Mouse (Mus musculus) colon, adult 2 months (tissue): ENCODE data around the gene Try10. TPM values are rescaled to one million over a fixed set of nuclear protein-coding genes. Genes with fewer than 3 reads are reported as not detected.

Source experiments
- polyA plus RNA-seq: library from polyadenylated mRNA; depleted of rRNA; stranded (reverse); fragments of >200 nt; gene quantifications from 2 replicates; pipeline ENCODE4 v1.2.3, GENCODE M21; 2012; rRNA removed

Gene Try10
- 37.0 TPM in 1 of 2 replicates, not detected in the other for polyA plus RNA-seq

GRCm38 (mm10) chr6:41353932-41354331 lies at the start of gene Try10:
Try10 (plus strand) TSS chr6:41354105.

DNA sequence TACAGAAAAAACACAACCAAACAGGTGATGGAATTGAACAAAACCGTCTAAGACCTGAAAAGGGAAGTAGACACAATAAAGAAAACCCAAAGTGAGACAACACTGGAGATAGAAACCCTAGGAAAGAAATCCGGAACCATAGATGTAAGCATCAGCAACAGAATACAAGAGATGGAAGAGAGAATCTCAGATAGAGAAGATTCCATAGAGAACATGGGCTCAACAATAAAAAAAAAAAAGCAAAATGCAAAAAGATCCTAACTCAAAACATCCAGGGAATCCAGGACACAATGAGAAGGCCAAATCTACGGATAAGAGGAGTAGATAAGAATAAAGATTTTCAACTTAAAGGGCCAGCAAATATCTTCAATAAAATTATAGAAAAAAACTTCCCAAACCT lies 37.2 kb upstream of the Try10 start, which contains the start of gene Try5:
Try5 (minus strand) TSS at position 101 of the 400 bp plus-strand sequence.

DNA sequence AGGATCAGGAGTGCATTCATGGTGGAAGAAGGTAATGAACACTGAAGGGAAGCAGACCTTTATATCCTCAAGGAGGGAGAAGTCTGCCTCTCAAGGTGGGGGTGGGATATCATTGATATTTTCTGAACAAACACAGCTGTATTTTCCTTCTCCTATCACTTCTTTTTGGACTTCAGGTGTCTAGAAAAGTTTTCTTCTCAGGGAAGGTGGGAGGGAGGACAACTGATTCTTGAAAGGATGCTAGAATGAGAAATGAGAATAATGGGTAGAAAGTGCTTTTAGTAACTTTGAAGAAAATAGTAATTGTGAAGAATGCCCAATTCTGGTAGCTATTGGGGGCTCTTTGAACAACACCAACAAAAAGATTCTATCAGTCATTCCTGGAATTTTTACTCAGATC lies 23.7 kb downstream of the Try10 start, which contains the start of gene Prss3:
Prss3 (minus strand) TSS at position 101 of the 400 bp plus-strand sequence.

DNA sequence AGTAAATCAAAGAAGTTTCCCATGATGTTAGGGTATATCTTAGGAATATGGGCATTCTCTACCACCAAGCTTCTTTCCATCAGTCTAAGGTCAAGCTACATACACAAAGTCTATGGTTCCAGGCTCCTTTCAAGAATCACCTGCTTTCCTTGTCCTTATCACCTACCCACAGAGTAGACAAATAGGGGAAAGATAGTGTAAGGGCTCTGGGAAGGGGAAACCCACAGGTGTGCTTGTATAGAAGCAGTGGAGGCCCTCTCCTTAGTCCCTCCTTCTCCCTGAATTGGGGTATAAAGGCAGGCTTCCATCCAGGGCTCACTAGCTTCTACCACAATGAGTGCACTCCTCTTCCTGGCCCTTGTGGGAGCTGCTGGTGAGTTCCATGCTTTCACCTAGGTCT lies 38.2 kb downstream of the Try10 start, which contains the start of gene Gm5771:
Gm5771 (plus strand) TSS at position 301 of the 400 bp plus-strand sequence.

Other genes with a start within 250 kb of the Try10 start
- gene Try4, start 51.8 kb upstream of the Try10 start, polyA plus RNA-seq: 2.8 and 3,866 TPM in 2 replicates
- 1.2 and 1,347 TPM in 2 replicates for gene Try5, start 37.3 kb upstream of the Try10 start, polyA plus RNA-seq
- 0.20 and 54.1 TPM in 2 replicates for gene Prss3, start 23.6 kb downstream of the Try10 start, polyA plus RNA-seq
- gene Gm5771, start 38.3 kb downstream of the Try10 start, polyA plus RNA-seq: 11.8 TPM in 1 of 2 replicates, not detected in the other
- 2.6 TPM in 1 of 2 replicates, not detected in the other for gene Gm10334, start 92.0 kb downstream of the Try10 start, polyA plus RNA-seq
- 5.1 TPM in 1 of 2 replicates, not detected in the other for gene Prss1, start 104.8 kb downstream of the Try10 start, polyA plus RNA-seq
- 3.8 and 4,472 TPM in 2 replicates for gene Prss2, start 167.7 kb downstream of the Try10 start, polyA plus RNA-seq